Mouse (Mus musculus) thymus, postnatal 36 days (tissue): ENCODE results near the gene Tex14.
"Not testable (repeated sequence)": the region's sequence is repeated elsewhere in the genome, so short reads cannot be mapped to it uniquely, and the experiment has no call there.

Experiments used
- DNase-seq, 2 experiments: peaks; one replicate each; pipeline ENCODE4 v3.0.0; 2022; ENCODE audit warnings: mixed read lengths in 2 of 2

Tex14 gene

DNA sequence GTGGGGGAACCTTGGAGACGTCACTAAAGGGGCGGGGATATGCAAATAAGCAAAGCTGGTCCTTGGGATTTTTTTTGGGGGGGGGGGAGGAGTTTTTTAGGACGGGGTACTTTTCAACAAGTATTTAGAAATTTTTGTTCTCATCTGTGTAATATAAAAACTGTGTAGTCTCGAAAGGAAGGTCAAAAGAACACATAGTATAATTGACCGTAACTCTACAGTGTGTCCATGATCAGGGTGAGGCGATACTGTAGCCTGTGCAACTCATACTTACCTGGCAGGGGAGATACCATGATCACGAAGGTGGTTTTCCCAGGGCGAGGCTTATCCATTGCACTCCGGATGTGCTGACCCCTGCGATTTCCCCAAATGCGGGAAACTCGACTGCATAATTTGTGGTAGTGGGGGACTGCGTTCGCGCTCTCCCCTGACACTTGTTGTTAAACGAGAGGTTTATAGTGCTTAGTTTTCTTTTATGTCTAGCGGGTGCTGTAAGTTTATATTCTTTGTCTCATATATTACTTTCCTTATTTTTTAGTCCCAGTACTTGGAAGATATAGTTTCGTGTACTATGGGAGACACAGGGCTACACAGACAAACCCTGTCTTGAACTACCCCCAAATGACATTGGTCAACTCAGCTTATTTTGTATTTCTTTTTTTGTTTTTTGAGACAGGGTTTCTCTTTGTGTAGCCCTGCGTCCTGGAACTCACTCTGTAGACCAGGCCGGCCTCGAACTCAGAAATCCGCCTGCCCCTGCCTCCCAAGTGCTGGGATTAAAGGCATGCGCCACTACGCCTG lies 21.8 kb downstream of the Tex14 start:
- peak; percentile 79 to 87 for DNase-seq

DNA sequence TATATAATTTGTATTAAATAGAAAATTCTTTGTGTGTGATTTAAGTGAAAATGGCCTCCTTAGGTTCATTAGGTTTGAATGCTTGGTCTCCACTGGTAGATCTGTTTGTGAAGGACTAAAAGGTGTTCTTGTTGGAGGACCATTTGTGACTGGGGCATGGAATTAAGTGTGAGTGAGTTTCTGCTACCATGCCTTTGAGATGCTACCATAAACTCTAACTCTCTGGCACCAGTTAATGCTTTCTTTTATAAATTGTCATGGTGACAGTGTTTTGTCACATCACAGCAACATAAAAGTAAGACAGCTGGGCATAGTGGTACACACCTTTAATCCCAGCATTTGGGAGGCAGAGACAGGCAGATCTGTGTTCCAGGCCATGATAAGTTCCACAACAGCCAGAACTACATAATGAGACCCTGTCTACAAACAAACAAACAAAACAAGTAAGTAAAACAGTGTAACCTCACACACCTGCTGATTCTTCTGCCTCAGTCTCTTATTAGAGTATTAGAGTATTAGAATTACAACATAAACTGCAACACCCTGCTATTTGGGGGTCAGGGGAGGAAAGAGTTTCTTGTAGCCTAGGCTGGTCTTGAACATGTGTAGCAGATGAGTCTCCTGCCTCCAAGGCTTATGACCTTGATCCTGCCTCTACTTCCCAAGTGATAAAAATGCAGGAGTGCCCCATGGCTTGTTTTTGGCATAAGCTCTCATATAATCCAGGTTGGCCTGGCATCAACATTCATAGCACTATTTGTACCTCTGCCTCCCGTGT lies 22.6 kb downstream of the Tex14 start:
- DNase-seq: no peak

DNA sequence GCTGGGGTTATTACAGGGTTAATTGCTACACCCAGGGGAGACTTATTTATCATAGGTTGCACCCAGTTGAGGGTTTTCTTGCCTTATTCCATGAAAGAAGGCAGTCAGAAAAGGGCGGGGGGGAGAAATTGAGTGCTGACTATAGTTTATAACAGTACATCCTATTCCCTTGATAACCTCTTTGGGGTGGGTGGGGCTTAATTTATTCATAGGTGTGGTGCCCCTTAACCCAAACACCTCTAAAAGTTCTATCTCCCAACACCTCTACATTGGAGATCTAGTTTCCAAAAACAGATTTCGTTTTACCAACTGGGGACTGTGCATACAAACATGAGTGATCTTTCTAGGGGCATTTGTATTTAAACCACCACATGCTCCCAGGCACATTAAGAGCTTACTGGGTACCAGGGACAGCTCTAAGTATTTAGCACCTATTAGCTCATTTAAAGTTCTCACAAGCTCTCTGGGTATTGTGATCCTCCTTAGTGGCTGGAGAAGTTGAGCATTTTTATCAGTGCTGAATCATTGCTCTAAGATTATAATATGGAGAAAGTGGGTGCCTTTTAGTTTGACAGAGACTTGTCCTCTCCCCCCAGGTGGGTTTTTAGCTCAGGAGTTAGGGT lies 23.3 kb downstream of the Tex14 start:
- DNase-seq: no peak

DNA sequence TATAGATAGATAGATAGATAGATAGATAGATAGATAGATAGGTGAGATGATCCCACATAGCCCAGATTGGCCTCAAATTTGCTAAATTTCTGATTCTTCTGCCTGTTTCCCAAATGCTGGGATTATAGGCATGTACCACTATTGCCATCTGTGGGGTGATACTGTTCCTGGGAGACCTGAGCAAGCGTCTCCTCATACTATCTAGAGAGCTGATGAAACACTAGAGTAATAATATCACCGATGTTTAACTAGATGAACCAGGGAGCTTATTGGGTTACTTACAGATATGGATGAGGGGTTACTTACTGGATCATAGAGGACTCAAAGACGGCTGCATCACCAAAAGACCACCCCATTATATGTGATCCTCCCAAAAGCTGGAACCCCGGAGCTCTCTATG lies 24.5 kb downstream of the Tex14 start:
- DNase-seq: no peak

DNA sequence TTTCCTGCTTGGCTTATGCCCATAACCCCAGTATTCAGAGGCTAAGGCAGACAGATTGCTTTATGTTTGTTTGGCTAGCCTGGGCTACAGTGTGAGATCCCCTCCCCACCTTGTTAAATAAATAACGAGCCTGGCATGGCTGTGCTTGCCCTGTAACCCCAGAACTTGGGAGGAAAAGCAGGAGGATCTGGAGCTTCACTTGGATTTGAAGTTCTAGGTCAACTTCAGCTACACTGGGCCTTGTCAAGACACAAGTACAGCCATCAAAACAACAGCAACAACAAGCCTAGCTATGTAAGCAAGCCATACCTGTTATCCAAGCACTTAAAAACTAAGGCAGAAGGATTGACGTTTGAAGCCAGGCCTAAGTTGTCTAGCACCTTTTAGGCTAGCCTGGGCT lies 25.5 kb downstream of the Tex14 start:
- no peak for DNase-seq

DNA sequence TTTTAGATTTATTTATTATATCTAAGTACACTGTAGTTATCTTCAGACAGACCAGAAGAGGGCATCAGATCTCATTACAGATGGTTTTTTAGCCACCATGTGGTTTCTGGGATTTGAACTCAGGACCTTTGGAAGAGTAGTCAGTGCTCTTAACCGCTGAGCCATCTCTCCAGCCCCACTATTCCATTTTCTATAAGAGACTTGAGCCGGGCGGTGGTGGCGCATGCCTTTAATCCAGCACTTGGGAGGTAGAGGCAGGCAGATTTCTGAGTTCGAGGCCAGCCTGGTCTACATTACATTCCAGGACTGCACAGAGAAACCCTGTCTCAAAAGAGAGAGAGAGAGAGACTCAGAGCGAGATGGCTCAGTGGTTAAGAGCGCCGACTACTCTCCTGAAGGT lies 26.9 kb downstream of the Tex14 start:
- not testable (repeated sequence) for DNase-seq

DNA sequence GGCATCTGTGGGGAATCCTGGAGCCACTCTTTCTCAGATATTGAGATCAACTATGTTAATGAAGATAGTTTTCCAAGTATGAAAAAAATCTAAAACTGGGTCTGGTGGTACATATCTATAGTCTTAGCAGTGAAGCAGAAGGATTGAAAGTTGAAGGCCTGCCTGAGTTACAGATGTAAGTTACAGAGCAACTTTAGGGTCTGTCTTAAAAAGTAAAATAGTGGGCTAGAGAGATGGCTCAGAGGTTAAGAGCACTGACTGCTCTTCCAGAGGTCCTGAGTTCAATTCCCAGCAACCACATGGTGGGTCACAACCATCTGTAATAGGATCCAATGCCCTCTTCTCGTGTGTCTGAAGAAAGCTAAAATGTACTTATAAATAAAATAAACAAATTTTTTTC lies 27.6 kb downstream of the Tex14 start:
- DNase-seq: no peak

DNA sequence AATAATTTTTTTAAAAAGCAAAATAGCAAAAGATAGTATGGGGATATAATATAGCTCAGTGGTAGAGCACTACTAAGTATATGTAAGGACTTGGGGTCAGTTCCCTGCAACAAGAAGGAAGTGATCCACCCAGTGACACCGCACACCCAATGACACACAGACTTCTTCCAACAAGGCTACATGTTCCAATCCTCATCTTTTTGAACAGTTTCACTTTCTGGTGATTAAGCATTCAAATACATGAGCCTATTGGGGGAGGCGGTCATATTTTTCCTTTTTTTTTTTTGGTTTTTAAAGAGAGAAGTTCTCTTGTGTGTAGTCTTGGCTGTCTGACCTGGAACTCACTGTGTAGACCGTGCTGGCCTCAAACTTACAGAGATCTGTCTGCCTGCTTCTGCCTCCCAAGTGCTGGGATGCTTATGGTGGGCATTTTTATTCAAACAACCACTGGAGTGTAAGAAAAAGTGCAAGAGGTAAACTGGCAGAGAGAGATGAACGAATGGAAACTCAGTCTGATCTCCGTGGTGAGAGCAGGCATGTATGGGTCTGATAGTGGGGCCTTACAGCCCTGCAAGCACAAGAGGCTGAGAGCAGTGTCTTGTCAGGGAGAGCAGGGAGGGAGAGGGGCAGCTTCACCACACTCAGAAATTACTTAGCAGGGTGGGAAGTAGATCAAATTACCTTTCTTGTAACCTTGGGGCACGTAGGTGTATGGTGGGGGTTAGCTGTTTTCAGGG lies 28.2 kb downstream of the Tex14 start:
- no peak for DNase-seq

DNA sequence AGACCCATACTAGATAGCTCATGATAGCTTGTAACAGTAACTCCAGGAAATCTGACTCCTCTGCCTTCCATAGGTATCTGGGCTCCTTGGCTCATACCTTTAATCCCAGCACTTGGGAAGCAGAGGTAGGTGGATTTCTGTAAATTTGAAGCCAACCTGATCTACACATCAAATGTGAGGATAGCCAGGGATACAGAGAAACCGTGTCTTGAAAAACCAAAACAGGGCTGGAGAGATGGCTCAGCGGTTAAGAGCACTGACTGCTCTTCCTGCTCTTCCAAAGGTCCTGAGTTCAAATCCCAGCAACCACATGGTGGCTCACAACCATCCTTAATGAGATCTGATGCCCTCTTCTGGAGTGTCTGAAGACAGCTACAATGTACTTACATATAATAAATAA lies 30.2 kb downstream of the Tex14 start:
- DNase-seq: not testable (repeated sequence)

DNA sequence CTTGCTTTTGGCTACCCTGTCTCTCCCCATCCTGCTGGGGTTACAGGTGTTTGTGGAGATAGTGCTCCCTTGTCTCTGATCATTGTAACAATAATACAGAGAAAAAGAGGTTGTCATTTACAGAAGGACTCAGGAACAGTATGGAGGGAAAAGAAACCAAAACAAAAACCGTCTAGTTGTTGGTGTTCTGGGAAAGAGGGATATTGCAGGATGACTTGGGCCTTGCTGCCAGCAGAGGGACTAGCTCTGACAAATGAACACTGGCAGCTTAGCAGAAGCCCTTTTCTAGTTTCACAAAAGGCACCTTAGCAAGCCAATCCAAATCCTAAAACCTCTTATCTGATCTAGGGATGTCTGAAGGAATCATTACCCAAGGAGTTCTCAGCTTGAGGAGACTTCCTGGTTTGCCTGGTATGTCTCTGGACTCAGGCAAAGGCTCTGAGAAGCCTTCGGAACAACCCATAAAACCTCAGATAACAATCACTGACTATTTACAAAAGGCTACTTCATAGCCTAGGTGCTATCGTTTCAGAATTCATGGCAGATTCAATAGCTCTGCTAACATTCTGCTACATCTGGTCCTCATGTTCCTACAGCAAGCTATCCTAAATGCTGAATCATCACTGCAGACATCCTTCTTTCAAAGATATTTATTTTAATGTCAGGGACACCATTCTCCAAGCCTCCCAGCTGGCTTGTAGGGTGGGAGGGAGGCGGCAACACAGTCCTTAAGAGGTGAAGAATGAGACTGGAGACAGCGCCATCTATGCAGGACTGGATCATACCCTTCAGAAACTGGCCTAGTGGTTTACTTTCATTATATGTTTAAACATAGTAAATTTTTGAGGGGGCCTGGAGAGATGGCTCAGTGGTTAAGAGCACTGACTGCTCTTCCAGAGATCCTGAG lies 31.7 kb downstream of the Tex14 start:
- DNase-seq: no peak

DNA sequence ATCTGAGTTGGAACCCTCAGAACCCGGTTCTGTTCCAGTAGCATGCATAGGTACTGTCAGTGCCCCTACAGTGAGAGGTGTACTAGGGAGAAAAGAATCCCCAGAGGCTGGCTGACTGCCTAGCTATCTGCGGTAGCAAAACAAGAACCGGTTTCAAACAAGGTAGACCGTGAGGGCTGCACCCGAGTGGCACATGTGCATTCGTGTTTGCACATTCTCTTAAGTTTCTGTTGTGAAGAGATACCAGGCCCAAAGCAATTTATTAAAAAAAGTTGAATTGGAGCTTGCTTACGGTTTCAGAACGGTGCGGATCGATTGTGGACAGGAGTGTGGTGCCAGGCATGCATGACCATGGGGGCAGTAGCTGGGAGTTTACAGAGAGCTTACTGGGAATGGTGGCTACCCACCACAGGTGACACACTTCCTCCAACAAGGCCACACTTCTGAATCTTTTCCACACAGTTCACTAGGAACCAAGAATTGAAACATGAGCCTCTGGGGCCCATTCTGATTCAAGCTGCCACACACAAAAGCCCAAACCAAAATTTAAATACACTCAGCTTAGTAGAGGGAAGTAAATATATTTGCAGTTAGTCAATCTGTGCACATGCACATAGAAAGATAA lies 35.0 kb downstream of the Tex14 start:
- DNase-seq: no peak

DNA sequence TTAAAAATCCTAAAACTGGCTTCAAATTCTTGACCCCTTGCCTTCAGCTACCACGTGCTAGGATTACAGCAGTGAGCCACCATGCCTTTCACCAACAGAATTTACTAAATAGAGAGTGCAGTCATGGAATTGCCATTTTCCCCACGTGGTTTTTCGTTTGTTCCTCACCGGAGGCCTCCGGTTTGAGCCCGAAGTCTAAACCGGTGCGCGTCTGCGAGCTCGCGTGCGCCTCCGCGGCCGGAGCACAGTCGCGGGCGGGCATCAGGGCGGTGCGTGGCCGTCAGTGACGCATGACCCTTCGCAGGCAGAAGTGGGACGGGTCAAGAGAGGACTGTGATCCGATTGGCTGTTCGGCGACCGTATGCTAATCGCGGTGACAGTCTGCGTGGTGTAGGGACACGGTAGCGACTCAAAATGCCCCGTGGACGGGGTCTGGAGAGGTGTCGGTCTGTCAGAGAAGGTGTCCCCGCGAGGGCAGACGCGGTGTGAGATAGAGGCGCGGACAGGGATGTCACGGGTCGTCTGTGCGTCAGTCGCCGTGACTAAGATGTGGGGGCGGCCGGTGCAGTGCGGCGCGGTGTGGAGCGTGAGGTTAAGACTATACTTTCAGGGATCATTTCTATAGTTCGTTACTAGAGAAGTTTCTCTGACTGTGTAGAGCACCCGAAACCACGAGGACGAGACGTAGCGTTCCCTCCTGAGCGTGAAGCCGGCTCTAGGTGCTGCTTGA lies 37.9 kb downstream of the Tex14 start:
- DNase-seq: peak; percentile 75 to 83

DNA sequence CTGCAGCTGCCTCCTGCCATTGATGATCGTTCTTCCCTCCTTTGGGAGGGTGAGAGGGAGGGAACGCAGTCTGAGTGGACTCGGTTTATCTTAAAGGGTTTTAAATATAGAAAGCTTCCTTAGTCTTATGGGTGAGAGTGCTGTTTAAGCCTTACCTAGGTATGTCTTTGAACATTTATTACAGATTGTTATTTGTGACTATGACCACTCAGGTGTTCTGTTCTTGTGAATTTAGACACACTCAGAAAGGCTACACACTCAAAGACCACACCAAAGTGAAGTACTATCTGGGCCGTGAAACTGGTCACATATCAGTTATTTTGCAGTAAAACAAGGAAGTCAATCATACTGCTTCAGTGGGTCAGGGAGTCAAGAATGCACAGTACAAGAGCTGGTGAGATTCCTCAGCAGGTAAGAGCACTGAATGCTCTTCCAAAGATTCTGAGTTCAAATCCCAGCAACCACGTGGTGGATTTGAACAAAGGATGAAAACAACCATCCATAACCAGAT lies 38.6 kb downstream of the Tex14 start:
- DNase-seq: peak; percentile 47 to 70

DNA sequence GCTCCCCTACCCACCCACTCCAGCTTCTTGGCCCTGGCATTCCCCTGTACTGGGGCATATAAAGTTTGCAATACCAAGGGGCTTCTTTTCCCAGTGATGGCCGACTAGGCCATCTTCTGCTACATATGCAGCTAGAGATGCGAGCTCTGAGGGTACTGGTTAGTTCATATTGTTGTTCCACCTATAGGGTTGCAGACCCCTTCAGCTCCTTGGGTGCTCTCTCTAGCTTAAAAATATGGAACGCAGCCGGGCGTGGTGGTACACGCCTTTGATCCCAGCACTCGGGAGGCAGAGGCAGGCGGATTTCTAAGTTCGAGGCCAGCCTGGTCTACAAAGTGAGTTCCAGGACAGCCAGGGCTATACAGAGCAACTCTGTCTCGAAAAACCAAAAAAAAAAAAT lies 39.2 kb downstream of the Tex14 start:
- DNase-seq: not testable (repeated sequence)

DNA sequence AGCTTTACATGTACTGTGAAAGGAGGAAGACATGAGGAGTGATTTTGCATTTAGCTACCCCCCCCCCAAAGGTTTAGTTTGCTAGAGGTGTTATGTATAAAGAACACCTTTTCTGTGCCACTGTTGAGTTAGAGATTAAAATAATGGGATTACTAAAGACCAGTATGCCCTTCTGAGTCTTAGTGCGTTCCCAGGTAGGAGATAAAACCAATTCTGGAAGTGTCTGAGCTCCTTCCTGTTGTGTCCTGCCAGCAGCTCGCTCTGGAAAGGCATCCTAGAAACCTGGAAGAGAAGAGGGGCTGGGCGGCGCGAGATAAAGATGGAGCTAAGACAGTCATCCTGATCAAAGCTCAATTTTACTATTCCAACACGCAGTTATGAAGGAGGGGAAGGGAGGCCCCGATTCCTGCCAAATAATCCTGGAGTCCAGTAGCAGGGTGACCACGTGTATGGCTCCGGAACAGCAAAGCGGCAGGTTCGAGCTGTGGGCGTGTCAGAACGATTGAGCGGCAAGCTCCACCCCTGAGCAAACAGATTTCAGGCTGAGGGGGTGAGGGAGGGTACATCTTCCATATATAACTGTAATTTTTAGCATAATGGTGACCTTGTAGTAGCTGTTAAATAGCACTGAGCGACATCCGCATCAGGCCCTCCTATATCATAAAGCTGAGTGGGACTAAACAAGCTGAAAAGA lies 40.0 kb downstream of the Tex14 start:
- no peak for DNase-seq

DNA sequence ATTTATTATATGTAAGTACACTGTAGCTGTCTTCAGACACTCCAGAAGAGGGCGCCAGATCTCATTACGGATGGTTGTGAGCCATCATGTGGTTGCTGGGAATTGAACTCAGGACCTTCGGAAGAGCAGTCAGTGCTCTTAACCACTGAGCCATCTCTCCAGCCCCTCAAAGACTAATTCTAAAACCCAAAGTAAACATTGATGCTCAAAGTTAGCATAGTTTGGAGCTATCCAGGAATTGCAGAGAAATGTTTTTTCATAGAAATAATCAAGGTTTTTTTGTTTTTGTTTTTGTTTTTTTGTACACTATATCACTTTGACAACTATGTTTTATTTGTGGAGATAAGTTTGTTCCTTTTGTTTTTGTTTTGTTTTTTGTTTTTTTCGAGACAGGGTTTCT lies 40.7 kb downstream of the Tex14 start:
- DNase-seq: not testable (repeated sequence)

DNA sequence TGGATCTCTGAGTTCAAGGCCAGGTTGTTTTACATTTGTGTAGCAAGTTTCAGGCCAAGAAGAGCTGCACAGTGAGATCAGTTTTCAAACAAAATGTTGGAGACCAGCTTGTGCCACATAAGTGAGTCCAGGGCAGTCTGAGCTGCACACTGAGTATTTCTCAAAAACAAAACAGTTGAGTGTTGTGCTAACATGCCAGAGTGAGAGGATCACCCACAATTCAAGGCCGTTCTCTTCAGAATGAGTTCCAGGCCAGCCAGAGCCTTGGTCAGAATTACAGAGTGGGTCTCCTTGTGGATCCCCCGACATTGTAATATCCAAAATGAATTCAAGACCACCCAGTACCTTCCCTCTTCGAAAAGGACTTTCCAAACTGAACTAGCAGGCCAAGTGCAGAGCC lies 41.3 kb downstream of the Tex14 start:
- no peak for DNase-seq

DNA sequence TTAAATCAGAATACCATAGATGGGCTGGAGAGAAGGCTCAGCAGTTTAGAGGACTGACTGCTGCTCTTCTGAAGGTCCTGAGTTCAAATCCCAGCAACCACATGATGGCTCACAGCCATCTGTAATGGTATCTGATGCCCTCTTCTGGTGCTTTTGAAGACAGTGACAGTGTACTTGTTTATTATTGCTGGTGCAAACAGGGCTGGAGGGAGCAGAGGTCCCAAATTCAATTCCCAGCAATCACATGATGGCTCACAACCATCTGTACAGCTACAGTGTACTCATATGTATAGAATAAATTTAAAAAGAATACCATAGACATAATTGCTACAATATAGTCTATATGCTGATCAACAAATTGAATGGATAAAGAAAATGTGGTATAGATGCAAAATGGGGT lies 42.6 kb downstream of the Tex14 start:
- DNase-seq: no peak

DNA sequence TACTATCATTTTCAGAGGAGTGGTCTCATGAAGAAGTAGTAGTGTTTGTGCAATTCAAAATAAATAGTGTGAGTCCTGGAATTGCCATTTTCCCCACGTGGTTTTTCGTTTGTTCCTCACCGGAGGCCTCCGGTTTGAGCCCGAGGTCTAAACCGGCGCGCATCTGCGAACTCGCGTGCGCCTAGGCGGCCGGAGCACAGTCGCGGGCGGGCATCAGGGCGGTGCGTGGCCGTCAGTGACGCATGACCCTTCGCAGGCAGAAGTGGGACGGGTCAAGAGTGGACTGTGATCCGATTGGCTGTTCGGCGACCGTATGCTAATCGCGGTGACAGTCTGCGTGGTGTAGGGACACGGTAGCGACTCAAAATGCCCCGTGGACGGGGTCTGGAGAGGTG lies 43.2 kb downstream of the Tex14 start:
- peak; percentile 81 to 84 for DNase-seq
